17 mouse cellular contexts compared by ENCODE assay signal in genomic region chr5:38634321-38635164, GRCm38 (mm10). TPM values are rescaled to one million over a fixed set of nuclear protein-coding genes. Genes with fewer than 3 reads are reported as not detected.
DNase-seq lines count a peak whose midpoint lies in the region; ATAC-seq and TF ChIP-seq lines count a peak whose summit lies in the region.
"Had no signal": no experiment of that assay in that cellular context is flagged by ENCODE, and none has a peak within 500 bp of the region (broad histone marks: within the 10 kb centered on the region; RNA-seq: fewer than 3 reads in every experiment).

No protein-coding gene starts in this region.

- peak; percentile 13 to 17 for DNase-seq in lung, adult 18-20 months
- DNase-seq in lung, postnatal 4 days = no peak
- peak; percentile 25 for DNase-seq in gastrocnemius, postnatal 10 days
- no peak for DNase-seq in ovary, postnatal 10 days (ENCODE audit: low spot score)
- DNase-seq in spleen, postnatal 36 days (ENCODE audit: low spot score in 2 of 2) = no peak
- no peak for DNase-seq in forebrain, embryonic 11.5 days (ENCODE audit: low spot score)
- DNase-seq: adrenal gland, postnatal 10 days; liver, embryonic 13.5 days; right cerebral cortex, postnatal 14 days; thymus, postnatal 14 days had no signal

- no peak for TF ChIP-seq CTCF in bone marrow, adult 2 months (IDR thresholded peaks at IDR 0.05; ENCODE audit: control insufficient read depth, insufficient read depth, low read length)

- peak overlapping the region; percentile 67; the same call in 1 of the 2 replicates for H3K27ac ChIP-seq in bone marrow, adult 2 months (ENCODE audit: control insufficient read depth, insufficient read depth, low read depth, low read length, poor library complexity)
- no peak overlapping the region for H3K27ac ChIP-seq in forebrain, embryonic 11.5 days (ENCODE audit: low read depth, low read length)
- H3K27ac ChIP-seq: hindbrain, embryonic 10.5 days; kidney, postnatal 0 days; liver, embryonic 13.5 days had no signal

- no peak overlapping the region for H3K9ac ChIP-seq in forebrain, embryonic 11.5 days (ENCODE audit: low read length)
- H3K9ac ChIP-seq: heart, embryonic 12.5 days; liver, embryonic 13.5 days had no signal

- no peaks in the 10 kb centered on the region for H3K9me3 ChIP-seq in forebrain, embryonic 11.5 days (ENCODE audit: control insufficient read depth, low read length)
- H3K9me3 ChIP-seq: heart, embryonic 12.5 days; hindbrain, embryonic 10.5 days; liver, embryonic 13.5 days had no signal

- no peak overlapping the region for H3K4me2 ChIP-seq in forebrain, embryonic 11.5 days (ENCODE audit: low read depth, low read length, severe bottlenecking)
- H3K4me2 ChIP-seq: heart, embryonic 12.5 days; liver, embryonic 13.5 days had no signal

- peak; percentile 85 for ATAC-seq in megakaryocyte progenitor cell, adult 5-6 weeks (replicated peaks; ENCODE audit: poor library complexity)
- ATAC-seq in forebrain, embryonic 11.5 days (replicated peaks; ENCODE audit: low FRiP score) = no peak

- H3K4me1 ChIP-seq in bone marrow, adult 2 months (ENCODE audit: control insufficient read depth, insufficient read depth, low read length) = peaks cover 1% of the 10 kb centered on the region; the same call in 1 of the 2 replicates
- no peaks in the 10 kb centered on the region for H3K4me1 ChIP-seq in forebrain, embryonic 11.5 days (replicated peaks; ENCODE audit: control insufficient read depth, insufficient read depth, low read length)
- H3K4me1 ChIP-seq: heart, embryonic 12.5 days; hindbrain, embryonic 10.5 days; liver, embryonic 13.5 days had no signal

- no peaks in the 10 kb centered on the region for H3K36me3 ChIP-seq in forebrain, embryonic 11.5 days (ENCODE audit: control insufficient read depth, insufficient read depth, low read length)
- H3K36me3 ChIP-seq: heart, embryonic 12.5 days; hindbrain, embryonic 10.5 days; liver, embryonic 13.5 days had no signal

- TF ChIP-seq POLR2A in bone marrow, adult 2 months (IDR thresholded peaks at IDR 0.05; ENCODE audit: borderline replicate concordance, control insufficient read depth, low read depth, low read length) = no peak

- H3K27me3 ChIP-seq in forebrain, embryonic 11.5 days (ENCODE audit: control insufficient read depth, insufficient read depth, low read length) = no peaks in the 10 kb centered on the region
- H3K27me3 ChIP-seq: CH12.LX; heart, embryonic 12.5 days; liver, embryonic 13.5 days had no signal

- WGBS in bone marrow, adult 2 months = 25% methylated on average over 11 of the region's 11 CpGs
- WGBS in forebrain, embryonic 11.5 days = 76% methylated on average over 11 of the region's 11 CpGs

- H3K4me3 ChIP-seq in bone marrow, adult 2 months (replicated peaks; ENCODE audit: control insufficient read depth, low read depth, low read length) = no peak overlapping the region
- H3K4me3 ChIP-seq in forebrain, embryonic 11.5 days (ENCODE audit: low read depth, low read length) = no peak overlapping the region
- H3K4me3 ChIP-seq: erythroblast, embryonic 14.5 days; heart, embryonic 12.5 days; hindbrain, embryonic 10.5 days; liver, embryonic 13.5 days had no signal

RNA-seq across cellular contexts. Expression of gene Zfp518b, which starts 50.1 kb away (rescaled TPM):
- polyA plus RNA-seq in bone marrow, adult 2 months (2011; ENCODE audit: insufficient read depth, insufficient read length, low replicate concordance, missing spikeins) = 0.38 and 2.5 TPM in 2 replicates
- total RNA-seq in gastrocnemius, postnatal 10 days (2021) = 1 to 10 TPM; 5.1 to 7.2 TPM
- total RNA-seq in megakaryocyte progenitor cell, adult 5-6 weeks (2015) = 7.0 and 9.0 TPM in 2 replicates
- 6.9 and 7.0 TPM in 2 replicates for total RNA-seq in megakaryocyte progenitor cell, adult 5-6 weeks (2017)
- polyA plus RNA-seq in forebrain, embryonic 11.5 days (2014; fragmentation: Nextera tagmentation; extraction: Ambion mirVana) = 40.9 and 41.4 TPM in 2 replicates
- total RNA-seq: CH12.LX had no signal

Comparison
In these comparisons a context has a peak if more than half of its experiments do, and no peak if none do; other contexts are left out.
1. DNase-seq: peak in lung, adult 18-20 months (2 of 2) and gastrocnemius, postnatal 10 days (single experiment); none in lung, postnatal 4 days (0 of 2), ovary, postnatal 10 days (single experiment), spleen, postnatal 36 days (0 of 2) and forebrain, embryonic 11.5 days (single experiment).